Comparison of ENCODE assay signal across 8 mouse cellular contexts in genomic region chr3:69045750-69046149, GRCm38 (mm10). TPM values are rescaled to one million over a fixed set of nuclear protein-coding genes. Genes with fewer than 3 reads are reported as not detected.
DNase-seq lines count a peak whose midpoint lies in the region; ATAC-seq and TF ChIP-seq lines count a peak whose summit lies in the region.

No protein-coding gene starts in this region.

- TF ChIP-seq EP300 in heart, adult 2 months (IDR thresholded peaks at IDR 0.05; ENCODE audit: insufficient read depth, low read depth, low read length), result no peak

- no peaks in the 10 kb centered on the region for H3K27me3 ChIP-seq in heart, adult 2 months (ENCODE audit: control insufficient read depth, insufficient read depth, low read length)
- H3K27me3 ChIP-seq in hindbrain, embryonic 10.5 days (ENCODE audit: insufficient read depth, poor library complexity, severe bottlenecking), result peaks cover 5% of the 10 kb centered on the region; the same call in 1 of the 2 replicates
- H3K27me3 ChIP-seq in midbrain, embryonic 13.5 days, result peaks cover 6% of the 10 kb centered on the region

- no peak overlapping the region for H3K27ac ChIP-seq in heart, adult 2 months
- H3K27ac ChIP-seq in hindbrain, embryonic 10.5 days, result peak overlapping the region; percentile 100
- peak overlapping the region; percentile 96; the same call in 1 of the 2 replicates for H3K27ac ChIP-seq in midbrain, embryonic 13.5 days

- peak overlapping the region; percentile 76 for H3K4me2 ChIP-seq in midbrain, embryonic 13.5 days (replicated peaks)

- H3K4me1 ChIP-seq in heart, adult 2 months (ENCODE audit: control insufficient read depth, insufficient read depth, low read length), result no peaks in the 10 kb centered on the region; the same call in 1 of the 2 replicates
- H3K4me1 ChIP-seq in hindbrain, embryonic 10.5 days (replicated peaks), result peaks cover 45% of the 10 kb centered on the region
- H3K4me1 ChIP-seq in midbrain, embryonic 13.5 days (replicated peaks), result peaks cover 29% of the 10 kb centered on the region

- TF ChIP-seq CTCF in heart, adult 2 months (IDR thresholded peaks at IDR 0.05), result no peak
- no peak for TF ChIP-seq CTCF in brain, embryonic 14.5 days (IDR thresholded peaks at IDR 0.05; ENCODE audit: borderline replicate concordance, extremely low read depth, insufficient read depth, insufficient read length)

- H3K9me3 ChIP-seq in hindbrain, embryonic 10.5 days, result no peaks in the 10 kb centered on the region
- no peaks in the 10 kb centered on the region for H3K9me3 ChIP-seq in midbrain, embryonic 13.5 days

- TF ChIP-seq POLR2A in heart, adult 2 months (IDR thresholded peaks at IDR 0.05; ENCODE audit: insufficient read depth, low read depth, low read length), result no peak
- TF ChIP-seq POLR2A in brain, embryonic 14.5 days (IDR thresholded peaks at IDR 0.05; ENCODE audit: borderline replicate concordance, extremely low read depth, insufficient read depth, insufficient read length, poor library complexity, severe bottlenecking), result no peak

- WGBS in heart, adult 2 months, result 44% methylated on average over 13 of the region's 13 CpGs
- WGBS in hindbrain, embryonic 10.5 days, result 20% methylated on average over 13 of the region's 13 CpGs
- WGBS in midbrain, embryonic 13.5 days, result 21% methylated on average over 13 of the region's 13 CpGs

- no peak overlapping the region for H3K9ac ChIP-seq in heart, adult 2 months (ENCODE audit: low read depth, low read length)
- peak overlapping the region; percentile 88; the same call in 1 of the 2 replicates for H3K9ac ChIP-seq in midbrain, embryonic 13.5 days (replicated peaks)

- intact Hi-C loops in heart, adult 2 months (cut with DNase I), result loop anchor here (2.0 kb wide), 1 partner anchor 41 kb away; the partner anchor contains the start of genes Ift80 and Smc4

- H3K4me3 ChIP-seq in heart, adult 2 months, result peak overlapping the region; percentile 90
- H3K4me3 ChIP-seq in hindbrain, embryonic 10.5 days, result peak overlapping the region; percentile 96
- peak overlapping the region; percentile 93 for H3K4me3 ChIP-seq in midbrain, embryonic 13.5 days (replicated peaks)

- H3K79me2 ChIP-seq in heart, adult 2 months (replicated peaks; ENCODE audit: control insufficient read depth, insufficient read depth, low read length), result no peaks in the 10 kb centered on the region

- no peak for ATAC-seq in midbrain, embryonic 13.5 days
- no peak for ATAC-seq in cerebellum, adult (ENCODE audit: insufficient number of reproducible peaks, low FRiP score, low TSS enrichment)

- H3K36me3 ChIP-seq in heart, adult 2 months (ENCODE audit: control insufficient read depth, insufficient read depth, low read length), result no peaks in the 10 kb centered on the region
- H3K36me3 ChIP-seq in hindbrain, embryonic 10.5 days, result peaks cover 24% of the 10 kb centered on the region
- H3K36me3 ChIP-seq in midbrain, embryonic 13.5 days, result 0 out of 2 replicates have a peak, but pooled peaks cover 3% of the 10 kb centered on the region

- no peak for DNase-seq in heart, adult 2 months
- no peak for DNase-seq in heart, adult 9 months (ENCODE audit: low spot score in 2 of 2)
- peak; percentile 44 for DNase-seq in brain, embryonic 14.5 days (ENCODE audit: low read depth)
- peak; percentile 35 for DNase-seq in hindbrain, embryonic 10.5 days (ENCODE audit: low spot score)
- no peak for DNase-seq in cerebellum, postnatal 4 days (ENCODE audit: low spot score in 2 of 2)
- no peak for DNase-seq in urinary bladder, postnatal 25 days (ENCODE audit: low spot score)

RNA-seq across cellular contexts. Expression of gene Trim59, which starts 1.2 kb away (rescaled TPM):
- 1 to 10 TPM; 2.1 to 2.2 TPM for total RNA-seq in heart, adult 2 months (2021)
- polyA plus RNA-seq in heart, adult 2 months (2012; rRNA removed), result 0.20 TPM in 2 replicates
- polyA plus RNA-seq in brain, embryonic 14.5 days (2012; rRNA removed), result 19.9 and 24.2 TPM in 2 replicates
- polyA plus RNA-seq in hindbrain, embryonic 10.5 days (2016; fragmentation: Nextera tagmentation; extraction: Ambion mirVana), result 152 and 193 TPM in 2 replicates
- polyA plus RNA-seq in midbrain, embryonic 13.5 days (2015; fragmentation: Nextera tagmentation; extraction: Ambion mirVana), result 77.0 and 80.6 TPM in 2 replicates

RNA-seq across cellular contexts. Expression of gene Smc4, which starts 41.2 kb away (rescaled TPM):
- total RNA-seq in heart, adult 2 months (2021), result 10 to 100 TPM; 11.1 to 12.0 TPM
- 1.5 and 3.3 TPM in 2 replicates for polyA plus RNA-seq in heart, adult 2 months (2012; rRNA removed)
- 21.2 and 22.0 TPM in 2 replicates for polyA plus RNA-seq in brain, embryonic 14.5 days (2012; rRNA removed)
- 101 and 172 TPM in 2 replicates for polyA plus RNA-seq in hindbrain, embryonic 10.5 days (2016; fragmentation: Nextera tagmentation; extraction: Ambion mirVana)
- 91.4 and 94.1 TPM in 2 replicates for polyA plus RNA-seq in midbrain, embryonic 13.5 days (2015; fragmentation: Nextera tagmentation; extraction: Ambion mirVana)

RNA-seq across cellular contexts. Expression of gene Ift80, which starts 41.4 kb away (rescaled TPM):
- total RNA-seq in heart, adult 2 months (2021), result 1 to 10 TPM; 4.8 to 5.1 TPM
- 1.3 and 3.5 TPM in 2 replicates for polyA plus RNA-seq in heart, adult 2 months (2012; rRNA removed)
- polyA plus RNA-seq in brain, embryonic 14.5 days (2012; rRNA removed), result 11.4 and 12.9 TPM in 2 replicates
- polyA plus RNA-seq in hindbrain, embryonic 10.5 days (2016; fragmentation: Nextera tagmentation; extraction: Ambion mirVana), result 12.9 and 18.2 TPM in 2 replicates
- polyA plus RNA-seq in midbrain, embryonic 13.5 days (2015; fragmentation: Nextera tagmentation; extraction: Ambion mirVana), result 10.0 and 11.4 TPM in 2 replicates

Comparison
In these comparisons a context has a peak if more than half of its experiments do, and no peak if none do; other contexts are left out.
1. DNase-seq: peak in brain, embryonic 14.5 days (single experiment) and hindbrain, embryonic 10.5 days (single experiment); none in heart, adult 2 months (0 of 2), heart, adult 9 months (0 of 2), cerebellum, postnatal 4 days (0 of 2) and urinary bladder, postnatal 25 days (single experiment).
2. RNA of gene Trim59, which starts 1.2 kb away (polyA plus RNA-seq): 152 to 193 TPM in hindbrain, embryonic 10.5 days, 77.0 to 80.6 TPM in midbrain, embryonic 13.5 days and 19.9 to 24.2 TPM in brain, embryonic 14.5 days; 0.20 TPM in heart, adult 2 months; every median in the first group is over 10 times any median in the second.
3. Peak in every context shown above with its lines, with median percentiles within 50 percentile points of each other: H3K4me3 ChIP-seq.